Mouse (Mus musculus) testis, adult 2 months (tissue): ENCODE data around the gene Dusp9.

Experiments used
- CTCF ChIP-seq: fragments of 200-500 bp; IDR thresholded peaks from 2 replicates; pipeline ENCODE4 v1.5.1; 2012; ENCODE audit warnings: low read depth, mild to moderate bottlenecking, inconsistent platforms, low read length, moderate library complexity; ENCODE audit not compliant: control insufficient read depth, insufficient read depth, insufficient replicate concordance
- POLR2A ChIP-seq: fragments of 200-500 bp; IDR thresholded peaks from 2 replicates; pipeline ENCODE4 v1.6.1; 2012; ENCODE audit warnings: low read depth, mild to moderate bottlenecking, inconsistent platforms, low read length, moderate library complexity; ENCODE audit not compliant: control insufficient read depth

- TF ChIP-seq POLR2A = no peak
- TF ChIP-seq CTCF = no peak
Observed at GRCm38 (mm10) chrX:73601456-73601855, 37.8 kb upstream of the Dusp9 start.
